Mouse (Mus musculus) myocyte (in vitro differentiated cells): ENCODE measurements around the gene Slc46a1. TPM values are rescaled to one million over a fixed set of nuclear protein-coding genes. Genes with fewer than 3 reads are reported as not detected.

Source experiments
- H3K27me3 ChIP-seq: one replicate; pipeline ENCODE4 v1.6.1; 2011; ENCODE audit not compliant: control insufficient read depth, insufficient read depth, insufficient read length
- H3K36me3 ChIP-seq: one replicate; pipeline ENCODE4 v1.6.1; 2011; ENCODE audit not compliant: control insufficient read depth, insufficient read depth
- H3K4me2 ChIP-seq: one replicate; pipeline ENCODE4 v1.6.1; 2011; ENCODE audit warnings: low read depth, control low read depth
- H3K4me3 ChIP-seq: one replicate; pipeline ENCODE4 v1.5.1; 2011; ENCODE audit warnings: mild to moderate bottlenecking, control low read depth, moderate library complexity
- H3K79me2 ChIP-seq: one replicate; pipeline ENCODE4 v1.6.1; 2011; ENCODE audit not compliant: control insufficient read depth, insufficient read depth
- H3ac ChIP-seq: one replicate; pipeline ENCODE4 v1.6.1; 2011; ENCODE audit not compliant: control insufficient read depth, insufficient read length
- CEBPB ChIP-seq: IDR thresholded peaks from 2 replicates; pipeline ENCODE4 v1.6.1; 2011; ENCODE audit warnings: mild to moderate bottlenecking, moderate library complexity; ENCODE audit not compliant: poor library complexity, insufficient read depth, severe bottlenecking
- E2F4 ChIP-seq: IDR thresholded peaks from one replicate; pipeline ENCODE4 v1.6.1; 2011; ENCODE audit warnings: mild to moderate bottlenecking, control low read depth, moderate library complexity; ENCODE audit not compliant: insufficient read depth
- MAX ChIP-seq: IDR thresholded peaks from one replicate; pipeline ENCODE4 v1.6.1; 2011; ENCODE audit warnings: low read depth, mild to moderate bottlenecking, control low read depth
- MYOD1 ChIP-seq, 3 experiments: IDR thresholded peaks; one replicate each; pipeline ENCODE4 v1.6.1; 2011; ENCODE audit warnings: control low read depth in 2 of 3, low read depth in 2 of 3, mild to moderate bottlenecking in 2 of 3, moderate library complexity in 1 of 3; ENCODE audit not compliant: insufficient read length in 2 of 3, control insufficient read depth in 1 of 3
- MYOG ChIP-seq, 3 experiments: IDR thresholded peaks; one replicate each; pipeline ENCODE4 v1.6.1; 2011; ENCODE audit warnings: control low read depth in 2 of 3, low read depth in 2 of 3, mild to moderate bottlenecking in 2 of 3; ENCODE audit not compliant: insufficient read length in 2 of 3, control insufficient read depth in 1 of 3, insufficient read depth in 1 of 3
- POLR2A ChIP-seq: IDR thresholded peaks from one replicate; pipeline ENCODE4 v1.6.1; 2011; ENCODE audit warnings: low read depth, mild to moderate bottlenecking, control low read depth, moderate library complexity; ENCODE audit not compliant: insufficient read length
- POLR2AphosphoS2 ChIP-seq: IDR thresholded peaks from one replicate; pipeline ENCODE4 v1.6.1; 2011; ENCODE audit warnings: low read depth, control low read depth; ENCODE audit not compliant: insufficient read length
- REST ChIP-seq: IDR thresholded peaks from one replicate; pipeline ENCODE4 v1.6.1; 2011; ENCODE audit warnings: mild to moderate bottlenecking, control low read depth, moderate library complexity; ENCODE audit not compliant: insufficient read depth, insufficient read length
- SRF ChIP-seq: IDR thresholded peaks from one replicate; pipeline ENCODE4 v1.6.1; 2011; ENCODE audit warnings: low read depth; ENCODE audit not compliant: control insufficient read depth, insufficient read length
- TCF12 ChIP-seq: IDR thresholded peaks from one replicate; pipeline ENCODE4 v1.6.1; 2011; ENCODE audit warnings: mild to moderate bottlenecking, control low read depth; ENCODE audit not compliant: poor library complexity, insufficient read depth, severe bottlenecking
- TCF3 ChIP-seq: IDR thresholded peaks from one replicate; pipeline ENCODE4 v1.6.1; 2011; ENCODE audit warnings: low read depth, control low read depth; ENCODE audit not compliant: insufficient read length
- USF1 ChIP-seq: IDR thresholded peaks from one replicate; pipeline ENCODE4 v1.6.1; 2011; ENCODE audit warnings: low read depth, mild to moderate bottlenecking, control low read depth, moderate library complexity
- polyA plus RNA-seq: library from polyadenylated mRNA; unstranded; fragments of >200 nt; fragmentation: generic; extraction: Trizol; gene quantifications from one replicate; pipeline ENCODE4 v1.2.1, GENCODE M21; 2012; ENCODE audit warnings: missing spikeins

Slc46a1 gene
- polyA plus RNA-seq, 1 experiment = 7.5 TPM

- TF ChIP-seq CEBPB (no peak), REST (no peak), SRF (no peak), POLR2A (no peak), TCF12 (no peak), E2F4 (no peak)
- Histone ChIP-seq H3ac (no peak overlapping the region), H3K4me2 (no peak overlapping the region), H3K27me3 (no peaks in the 10 kb centered on the region), H3K79me2 (no peaks in the 10 kb centered on the region), H3K36me3 (no peaks in the 10 kb centered on the region), H3K4me3 (no peak overlapping the region)
Observed at GRCm38 (mm10) chr11:78437182-78437581, 28.3 kb upstream of the Slc46a1 start.

- no peak overlapping the region for H3K4me3 ChIP-seq
- H3ac ChIP-seq = no peak overlapping the region
- TF ChIP-seq TCF12 (no peak), USF1 (no peak), POLR2A (no peak), MAX (no peak), POLR2AphosphoS2 (no peak), MYOG (IDR thresholded peaks at IDR 0.05; ENCODE audit: control insufficient read depth in 1 of 3, insufficient read depth in 1 of 3, insufficient read length in 2 of 3, low read depth in 2 of 3) (no peak), CEBPB (no peak)
- H3K36me3 ChIP-seq = no peaks in the 10 kb centered on the region
- no peaks in the 10 kb centered on the region for H3K27me3 ChIP-seq
- no peak overlapping the region for H3K4me2 ChIP-seq
- no peaks in the 10 kb centered on the region for H3K79me2 ChIP-seq
Observed at GRCm38 (mm10) chr11:78438399-78438930, 27.0 kb upstream of the Slc46a1 start.

GRCm38 (mm10) chr11:78443115-78443514, 22.4 kb upstream of the Slc46a1 start:
- H3K79me2 ChIP-seq = no peaks in the 10 kb centered on the region
- no peak overlapping the region for H3ac ChIP-seq
- H3K27me3 ChIP-seq = no peaks in the 10 kb centered on the region
- no peak overlapping the region for H3K4me3 ChIP-seq
- TF ChIP-seq POLR2AphosphoS2 = no peak
- TF ChIP-seq TCF12 = no peak
- no peak overlapping the region for H3K4me2 ChIP-seq
- H3K36me3 ChIP-seq = no peaks in the 10 kb centered on the region

GRCm38 (mm10) chr11:78447168-78447567, 18.3 kb upstream of the Slc46a1 start:
- no peak overlapping the region for H3ac ChIP-seq
- peak overlapping the region; percentile 1 for H3K4me2 ChIP-seq
- no peaks in the 10 kb centered on the region for H3K79me2 ChIP-seq
- H3K36me3 ChIP-seq = no peaks in the 10 kb centered on the region
- TF ChIP-seq CEBPB (no peak), MYOD1 (IDR thresholded peaks at IDR 0.05; ENCODE audit: control insufficient read depth in 1 of 3, insufficient read length in 2 of 3, low read depth in 2 of 3) (peak in 1 of 3 experiments; percentile 42), MYOG (IDR thresholded peaks at IDR 0.05; ENCODE audit: control insufficient read depth in 1 of 3, insufficient read depth in 1 of 3, insufficient read length in 2 of 3, low read depth in 2 of 3) (peak in 1 of 3 experiments; percentile 54)
- H3K4me3 ChIP-seq = no peak overlapping the region
- no peaks in the 10 kb centered on the region for H3K27me3 ChIP-seq

- Histone ChIP-seq H3K27me3 (no peaks in the 10 kb centered on the region), H3ac (no peak overlapping the region), H3K36me3 (no peaks in the 10 kb centered on the region), H3K4me3 (no peak overlapping the region), H3K4me2 (no peak overlapping the region), H3K79me2 (no peaks in the 10 kb centered on the region)
- TF ChIP-seq MAX = no peak
- no peak for TF ChIP-seq E2F4
- peak in 1 of 3 experiments; percentile 36 for TF ChIP-seq MYOD1 (IDR thresholded peaks at IDR 0.05; ENCODE audit: control insufficient read depth in 1 of 3, insufficient read length in 2 of 3, low read depth in 2 of 3)
- no peak for TF ChIP-seq POLR2AphosphoS2
Observed at GRCm38 (mm10) chr11:78448242-78448641, 17.3 kb upstream of the Slc46a1 start.

- H3ac ChIP-seq = no peak overlapping the region
- no peaks in the 10 kb centered on the region for H3K36me3 ChIP-seq
- H3K4me2 ChIP-seq = peak overlapping the region; percentile 32
- H3K79me2 ChIP-seq = no peaks in the 10 kb centered on the region
- TF ChIP-seq SRF (no peak), CEBPB (peak; percentile 75; the same call in 1 of the 2 replicates), MYOG (IDR thresholded peaks at IDR 0.05; ENCODE audit: control insufficient read depth in 1 of 3, insufficient read depth in 1 of 3, insufficient read length in 2 of 3, low read depth in 2 of 3) (peak; percentile 4 to 83 (median 13)), POLR2A (no peak), MYOD1 (IDR thresholded peaks at IDR 0.05; ENCODE audit: control insufficient read depth in 1 of 3, insufficient read length in 2 of 3, low read depth in 2 of 3) (peak in 2 of 3 experiments; percentile 72 to 93), POLR2AphosphoS2 (no peak), TCF12 (no peak), REST (no peak), MAX (no peak), USF1 (no peak), E2F4 (no peak), TCF3 (peak; percentile 37)
- no peaks in the 10 kb centered on the region for H3K27me3 ChIP-seq
- no peak overlapping the region for H3K4me3 ChIP-seq
Observed at GRCm38 (mm10) chr11:78450337-78450736, 15.2 kb upstream of the Slc46a1 start.
